Mouse (Mus musculus): ENCODE data around the gene Ddhd1. TPM values are rescaled to one million over a fixed set of nuclear protein-coding genes. Genes with fewer than 3 reads are reported as not detected.

Gene Ddhd1
- total RNA-seq, 1 experiment, result 12.4 TPM

DNA sequence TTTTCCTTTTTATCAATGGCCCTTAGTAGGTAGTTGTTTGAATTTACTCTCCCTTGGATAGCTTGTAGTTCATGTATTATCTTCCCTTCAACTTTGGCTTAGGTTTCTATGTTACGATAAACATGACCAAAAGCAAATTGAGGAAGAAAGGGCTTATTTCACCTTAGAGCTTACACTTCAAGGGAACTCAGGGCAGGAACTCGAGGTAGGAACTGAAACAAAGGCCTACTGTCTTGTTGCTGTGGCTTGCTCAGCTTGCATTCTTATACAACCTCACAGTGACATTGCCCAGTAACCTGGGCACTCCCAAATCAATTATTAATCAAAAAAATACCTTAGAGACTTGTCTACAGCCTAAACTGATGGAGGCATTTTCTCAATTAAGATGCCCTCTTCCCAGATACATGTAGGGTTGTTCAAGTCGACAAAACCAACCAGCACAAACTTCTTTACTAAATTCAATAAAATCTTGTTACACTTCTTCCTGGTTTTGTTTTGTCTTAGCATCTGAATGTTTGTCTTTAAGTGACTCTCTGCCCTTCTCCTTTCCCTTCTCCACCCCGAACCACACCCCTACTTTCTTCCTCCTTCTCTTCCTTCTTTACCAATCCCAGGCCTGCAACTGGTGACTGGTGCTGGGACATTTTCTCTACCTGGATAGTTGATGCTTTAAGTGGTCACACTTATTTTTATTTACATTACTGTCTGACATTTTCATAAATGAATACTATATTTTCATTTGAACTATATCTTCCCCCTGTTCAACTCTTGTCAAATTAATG is 25.0 kb downstream of the Ddhd1 start:
- no peak overlapping the region for H3K9ac ChIP-seq (ENCODE audit: insufficient read depth, low read depth, low read length, poor library complexity, severe bottlenecking)
- H3K36me3 ChIP-seq (ENCODE audit: control insufficient read depth, insufficient read depth, low read length, poor library complexity, severe bottlenecking), result no peaks in the 10 kb centered on the region
- no peaks in the 10 kb centered on the region for H3K9me3 ChIP-seq (ENCODE audit: control insufficient read depth, insufficient read depth, low read depth, low read length)
- in situ Hi-C loops (cut with MboI; ENCODE audit: low sequenced_read_pairs in 2 of 2, unreplicated experiment in 2 of 2), result no loop called here
- no peak for TF ChIP-seq ZNF384 (IDR thresholded peaks at IDR 0.05; ENCODE audit: low read depth, low read length)
- TF ChIP-seq MAFK (IDR thresholded peaks at IDR 0.05; ENCODE audit: insufficient read depth, low read depth, low read length), result no peak
- no peak for TF ChIP-seq HCFC1 (IDR thresholded peaks at IDR 0.05; ENCODE audit: borderline replicate concordance, insufficient read depth, low read length)
- TF ChIP-seq CHD2 (IDR thresholded peaks at IDR 0.05; ENCODE audit: low read depth, low read length), result no peak
- no peak for TF ChIP-seq ZC3H11A (IDR thresholded peaks at IDR 0.05; ENCODE audit: borderline replicate concordance, low read depth, low read length)
- no peak for DNase-seq (ENCODE audit: low read depth, low spot score)
- no peaks in the 10 kb centered on the region for H3K4me1 ChIP-seq (ENCODE audit: control insufficient read depth in 2 of 2, insufficient read depth in 2 of 2, low read length in 2 of 2, poor library complexity in 1 of 2)
- H3K27ac ChIP-seq (ENCODE audit: insufficient read depth, low read depth, low read length, poor library complexity, severe bottlenecking), result no peak overlapping the region
- H3K4me3 ChIP-seq (ENCODE audit: insufficient read depth in 1 of 2, low read depth in 1 of 2, low read length in 2 of 2, poor library complexity in 1 of 2, severe bottlenecking in 1 of 2), result no peak overlapping the region

DNA sequence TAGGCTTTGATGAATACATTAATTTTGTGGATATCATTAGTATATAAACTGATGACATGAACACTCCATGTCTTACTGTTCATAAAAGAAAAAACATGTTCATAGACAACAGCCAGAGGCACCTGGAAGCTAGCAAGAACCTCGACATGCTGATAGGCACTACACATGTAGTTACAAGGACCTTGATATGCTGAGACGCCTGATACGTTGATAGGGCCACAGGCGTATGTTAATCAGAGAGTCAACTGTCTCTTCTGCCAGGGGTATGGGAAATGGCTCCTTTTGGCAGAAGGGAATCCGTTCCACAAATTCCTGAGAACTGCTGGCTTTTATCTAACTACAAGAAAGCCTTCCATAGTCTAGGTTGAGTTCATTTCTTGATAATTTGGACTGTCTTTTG is 27.4 kb downstream of the Ddhd1 start:
- H3K36me3 ChIP-seq (ENCODE audit: control insufficient read depth, insufficient read depth, low read length, poor library complexity, severe bottlenecking), result no peaks in the 10 kb centered on the region
- H3K9ac ChIP-seq (ENCODE audit: insufficient read depth, low read depth, low read length, poor library complexity, severe bottlenecking), result no peak overlapping the region
- TF ChIP-seq CHD2 (IDR thresholded peaks at IDR 0.05; ENCODE audit: low read depth, low read length) (no peak), ZC3H11A (IDR thresholded peaks at IDR 0.05; ENCODE audit: borderline replicate concordance, low read depth, low read length) (no peak), ZNF384 (IDR thresholded peaks at IDR 0.05; ENCODE audit: low read depth, low read length) (no peak), MAFK (IDR thresholded peaks at IDR 0.05; ENCODE audit: insufficient read depth, low read depth, low read length) (no peak), HCFC1 (IDR thresholded peaks at IDR 0.05; ENCODE audit: borderline replicate concordance, insufficient read depth, low read length) (no peak)
- H3K4me1 ChIP-seq (ENCODE audit: control insufficient read depth in 2 of 2, insufficient read depth in 2 of 2, low read length in 2 of 2, poor library complexity in 1 of 2), result no peaks in the 10 kb centered on the region
- in situ Hi-C loops (cut with MboI; ENCODE audit: low sequenced_read_pairs in 2 of 2, unreplicated experiment in 2 of 2), result no loop called here
- no peak for DNase-seq (ENCODE audit: low read depth, low spot score)
- no peak overlapping the region for H3K4me3 ChIP-seq (ENCODE audit: insufficient read depth in 1 of 2, low read depth in 1 of 2, low read length in 2 of 2, poor library complexity in 1 of 2, severe bottlenecking in 1 of 2)
- H3K9me3 ChIP-seq (ENCODE audit: control insufficient read depth, insufficient read depth, low read depth, low read length), result no peaks in the 10 kb centered on the region
- no peak overlapping the region for H3K27ac ChIP-seq (ENCODE audit: insufficient read depth, low read depth, low read length, poor library complexity, severe bottlenecking)

- Histone ChIP-seq H3K4me1 (ENCODE audit: control insufficient read depth in 2 of 2, insufficient read depth in 2 of 2, low read length in 2 of 2, poor library complexity in 1 of 2) (no peaks in the 10 kb centered on the region), H3K9ac (ENCODE audit: insufficient read depth, low read depth, low read length, poor library complexity, severe bottlenecking) (no peak overlapping the region), H3K4me3 (ENCODE audit: insufficient read depth in 1 of 2, low read depth in 1 of 2, low read length in 2 of 2, poor library complexity in 1 of 2, severe bottlenecking in 1 of 2) (no peak overlapping the region), H3K9me3 (ENCODE audit: control insufficient read depth, insufficient read depth, low read depth, low read length) (no peaks in the 10 kb centered on the region), H3K27ac (ENCODE audit: insufficient read depth, low read depth, low read length, poor library complexity, severe bottlenecking) (no peak overlapping the region), H3K36me3 (ENCODE audit: control insufficient read depth, insufficient read depth, low read length, poor library complexity, severe bottlenecking) (no peaks in the 10 kb centered on the region)
- no peak for TF ChIP-seq ZNF384 (IDR thresholded peaks at IDR 0.05; ENCODE audit: low read depth, low read length)
- no peak for TF ChIP-seq MAFK (IDR thresholded peaks at IDR 0.05; ENCODE audit: insufficient read depth, low read depth, low read length)
- TF ChIP-seq HCFC1 (IDR thresholded peaks at IDR 0.05; ENCODE audit: borderline replicate concordance, insufficient read depth, low read length), result no peak
- no peak for TF ChIP-seq ZC3H11A (IDR thresholded peaks at IDR 0.05; ENCODE audit: borderline replicate concordance, low read depth, low read length)
- no peak for TF ChIP-seq CHD2 (IDR thresholded peaks at IDR 0.05; ENCODE audit: low read depth, low read length)
- in situ Hi-C loops (cut with MboI; ENCODE audit: low sequenced_read_pairs in 2 of 2, unreplicated experiment in 2 of 2), result no loop called here
- DNase-seq (ENCODE audit: low read depth, low spot score), result no peak
These were observed 28.0 kb downstream of the Ddhd1 start for GRCm38 (mm10) chr14:45629938-45630337.

DNA sequence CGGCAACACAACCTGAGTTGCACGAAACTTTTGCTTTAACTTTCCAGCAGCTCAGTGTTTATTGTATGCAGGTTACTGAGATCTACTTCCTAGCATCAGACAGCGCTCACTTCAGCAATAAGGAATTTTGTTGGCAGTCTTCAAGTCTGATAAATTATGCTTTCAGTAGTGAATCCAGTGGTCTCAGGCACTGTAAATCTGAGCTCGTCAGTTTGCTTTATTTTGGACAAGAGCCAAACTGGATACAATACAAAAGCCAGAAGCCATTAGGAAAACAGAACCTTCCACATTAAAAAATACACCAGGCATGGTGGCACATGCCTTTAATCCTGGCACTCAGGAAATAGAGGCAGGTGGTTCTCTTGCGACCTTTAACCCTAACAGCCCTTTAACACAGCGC is 39.6 kb downstream of the Ddhd1 start:
- Histone ChIP-seq H3K4me3 (ENCODE audit: insufficient read depth in 1 of 2, low read depth in 1 of 2, low read length in 2 of 2, poor library complexity in 1 of 2, severe bottlenecking in 1 of 2) (no peak overlapping the region), H3K27ac (ENCODE audit: insufficient read depth, low read depth, low read length, poor library complexity, severe bottlenecking) (no peak overlapping the region), H3K4me1 (ENCODE audit: control insufficient read depth in 2 of 2, insufficient read depth in 2 of 2, low read length in 2 of 2, poor library complexity in 1 of 2) (no peaks in the 10 kb centered on the region), H3K9ac (ENCODE audit: insufficient read depth, low read depth, low read length, poor library complexity, severe bottlenecking) (no peak overlapping the region), H3K36me3 (ENCODE audit: control insufficient read depth, insufficient read depth, low read length, poor library complexity, severe bottlenecking) (peaks cover 7% of the 10 kb centered on the region; the same call in 1 of the 2 replicates), H3K9me3 (ENCODE audit: control insufficient read depth, insufficient read depth, low read depth, low read length) (no peaks in the 10 kb centered on the region)
- in situ Hi-C loops (cut with MboI; ENCODE audit: low sequenced_read_pairs in 2 of 2, unreplicated experiment in 2 of 2), result no loop called here
- TF ChIP-seq MAFK (IDR thresholded peaks at IDR 0.05; ENCODE audit: insufficient read depth, low read depth, low read length) (no peak), CHD2 (IDR thresholded peaks at IDR 0.05; ENCODE audit: low read depth, low read length) (no peak), HCFC1 (IDR thresholded peaks at IDR 0.05; ENCODE audit: borderline replicate concordance, insufficient read depth, low read length) (no peak), ZNF384 (IDR thresholded peaks at IDR 0.05; ENCODE audit: low read depth, low read length) (no peak), ZC3H11A (IDR thresholded peaks at IDR 0.05; ENCODE audit: borderline replicate concordance, low read depth, low read length) (no peak)
- DNase-seq (ENCODE audit: low read depth, low spot score), result no peak
